Mouse (Mus musculus) hindbrain, embryonic 15.5 days (tissue): Measurements from ENCODE around the gene Egr2. TPM values are rescaled to one million over a fixed set of nuclear protein-coding genes. Genes with fewer than 3 reads are reported as not detected.

ENCODE experiments used
- ATAC-seq: fragments of 200-750 bp; cut with Nextera tagmentation; 2 replicates; pipeline ENCODE4 v1.8.0; 2017; ENCODE audit warnings: low read depth, moderate number of reproducible peaks, moderate TSS enrichment; ENCODE audit not compliant: low FRiP score
- H3K27ac ChIP-seq: fragments of 300-500 bp; sonication (generic); replicated peaks from 2 replicates; pipeline ENCODE4 v1.5.1; 2015; ENCODE audit warnings: mild to moderate bottlenecking, inconsistent platforms
- H3K27me3 ChIP-seq: fragments of 300-500 bp; sonication (generic); 2 replicates; pipeline ENCODE4 v1.6.1; 2015; ENCODE audit warnings: control low read depth, inconsistent platforms
- H3K36me3 ChIP-seq: fragments of 300-500 bp; sonication (generic); 2 replicates; pipeline ENCODE4 v1.6.1; 2015; ENCODE audit warnings: control low read depth, inconsistent platforms
- H3K4me1 ChIP-seq: fragments of 300-500 bp; sonication (generic); replicated peaks from 2 replicates; pipeline ENCODE4 v1.6.1; 2015; ENCODE audit warnings: control low read depth, inconsistent platforms
- H3K4me2 ChIP-seq: fragments of 300-500 bp; sonication (generic); 2 replicates; pipeline ENCODE4 v1.6.1; 2015; ENCODE audit warnings: moderate library complexity, mild to moderate bottlenecking, inconsistent platforms
- H3K4me3 ChIP-seq: fragments of 300-500 bp; sonication (generic); 2 replicates; pipeline ENCODE4 v1.5.1; 2015; ENCODE audit warnings: mild to moderate bottlenecking, inconsistent platforms
- H3K9ac ChIP-seq: fragments of 300-500 bp; sonication (generic); 2 replicates; pipeline ENCODE4 v1.6.1; 2015; ENCODE audit warnings: inconsistent platforms
- H3K9me3 ChIP-seq: fragments of 300-500 bp; sonication (generic); 2 replicates; pipeline ENCODE4 v1.6.1; 2016; ENCODE audit warnings: control low read depth, inconsistent platforms
- WGBS: fragments of 180-500 bp; shearing (Covaris S2); methylation state at CpG from one replicate; pipeline ENCODE4 v1.1.7; 2015; 5-methylcytosine and 5-hydroxymethylcytosine counted together
- polyA plus RNA-seq: library from polyadenylated mRNA; unstranded; fragments of >200 nt; fragmentation: Nextera tagmentation; extraction: Ambion mirVana; gene quantifications from 2 replicates; pipeline ENCODE4 v1.2.1, GENCODE M21; 2015

Gene Egr2
- polyA plus RNA-seq, 1 experiment from 2014 or later: 1.6 TPM

GRCm38 (mm10) chr10:67512871-67513270, 22.4 kb upstream of the Egr2 start:
- 48% methylated on average over 7 of the region's 7 CpGs for WGBS
- Histone ChIP-seq H3K9me3 (no peaks in the 10 kb centered on the region), H3K4me1 (no peaks in the 10 kb centered on the region), H3K4me2 (no peak overlapping the region), H3K27me3 (no peaks in the 10 kb centered on the region), H3K9ac (no peak overlapping the region), H3K4me3 (no peak overlapping the region), H3K27ac (no peak overlapping the region), H3K36me3 (no peaks in the 10 kb centered on the region)
- ATAC-seq: no peak

GRCm38 (mm10) chr10:67518733-67519132, 16.5 kb upstream of the Egr2 start:
- no peak overlapping the region for H3K4me2 ChIP-seq
- no peaks in the 10 kb centered on the region for H3K36me3 ChIP-seq
- no peaks in the 10 kb centered on the region for H3K27me3 ChIP-seq
- no peak for ATAC-seq
- H3K4me1 ChIP-seq: no peaks in the 10 kb centered on the region
- H3K9me3 ChIP-seq: no peaks in the 10 kb centered on the region
- 96% methylated on average over 3 of the region's 3 CpGs for whole genome bisulfite sequencing
- no peak overlapping the region for H3K9ac ChIP-seq
- H3K4me3 ChIP-seq: no peak overlapping the region
- no peak overlapping the region for H3K27ac ChIP-seq

GRCm38 (mm10) chr10:67524130-67524529, 11.1 kb upstream of the Egr2 start:
- 89% methylated on average over 3 of the region's 3 CpGs for WGBS
- Histone ChIP-seq H3K9me3 (no peaks in the 10 kb centered on the region), H3K4me1 (no peaks in the 10 kb centered on the region), H3K4me3 (no peak overlapping the region), H3K27me3 (no peaks in the 10 kb centered on the region), H3K36me3 (no peaks in the 10 kb centered on the region), H3K9ac (no peak overlapping the region), H3K27ac (no peak overlapping the region), H3K4me2 (no peak overlapping the region)
- no peak for ATAC-seq

- Histone ChIP-seq H3K9me3 (no peaks in the 10 kb centered on the region), H3K27me3 (no peaks in the 10 kb centered on the region), H3K27ac (no peak overlapping the region), H3K4me2 (no peak overlapping the region), H3K4me1 (no peaks in the 10 kb centered on the region), H3K36me3 (no peaks in the 10 kb centered on the region), H3K4me3 (no peak overlapping the region), H3K9ac (no peak overlapping the region)
- no peak for ATAC-seq
- WGBS: 85% methylated on average over 7 of the region's 7 CpGs
Observed at GRCm38 (mm10) chr10:67524694-67525093, 10.6 kb upstream of the Egr2 start.

- Histone ChIP-seq H3K4me1 (no peaks in the 10 kb centered on the region), H3K4me2 (no peak overlapping the region), H3K27ac (no peak overlapping the region), H3K27me3 (0 out of 2 replicates have a peak, but pooled peaks cover 3% of the 10 kb centered on the region), H3K9ac (no peak overlapping the region), H3K9me3 (no peaks in the 10 kb centered on the region), H3K36me3 (no peaks in the 10 kb centered on the region), H3K4me3 (no peak overlapping the region)
- WGBS: 53% methylated on average over 9 of the region's 9 CpGs
- no peak for ATAC-seq
Observed at GRCm38 (mm10) chr10:67526435-67526834, 8.8 kb upstream of the Egr2 start.

GRCm38 (mm10) chr10:67529769-67530168, 5.5 kb upstream of the Egr2 start:
- Histone ChIP-seq H3K4me2 (no peak overlapping the region), H3K4me3 (no peak overlapping the region), H3K36me3 (no peaks in the 10 kb centered on the region), H3K9me3 (no peaks in the 10 kb centered on the region), H3K27me3 (peaks cover 26% of the 10 kb centered on the region), H3K4me1 (peaks cover under 1% of the 10 kb centered on the region; the same call in 1 of the 2 replicates), H3K27ac (no peak overlapping the region), H3K9ac (no peak overlapping the region)
- 74% methylated on average over 4 of the region's 4 CpGs for WGBS
- no peak for ATAC-seq

GRCm38 (mm10) chr10:67535972-67536371, 697 bp downstream of the Egr2 start:
- Histone ChIP-seq H3K36me3 (no peaks in the 10 kb centered on the region), H3K27ac (no peak overlapping the region), H3K4me3 (peak overlapping the region; percentile 64), H3K9ac (0 out of 2 replicates have a peak overlapping the region, but pooled peaks have one; percentile 15), H3K9me3 (no peaks in the 10 kb centered on the region), H3K4me2 (peak overlapping the region; percentile 97), H3K27me3 (peaks cover 81% of the 10 kb centered on the region), H3K4me1 (peaks cover 47% of the 10 kb centered on the region)
- peak; percentile 36 for ATAC-seq
- 0% methylated on average over 35 of the region's 35 CpGs for WGBS

GRCm38 (mm10) chr10:67536621-67537141, 1.4 kb downstream of the Egr2 start:
- peaks cover 47% of the 10 kb centered on the region for H3K4me1 ChIP-seq
- peak; percentile 44 for ATAC-seq
- WGBS: under 1% methylated on average over 17 of the region's 32 CpGs

GRCm38 (mm10) chr10:67537151-67537994, 2.1 kb downstream of the Egr2 start:
- peaks cover 95% of the 10 kb centered on the region for H3K27me3 ChIP-seq
- peaks cover 47% of the 10 kb centered on the region for H3K4me1 ChIP-seq
- WGBS: under 1% methylated on average over 51 of the region's 51 CpGs

More at GRCm38 (mm10) chr10:67536621-67537141, 1.4 kb downstream of the Egr2 start:
- H3K9me3 ChIP-seq: no peaks in the 10 kb centered on the region
- no peaks in the 10 kb centered on the region for H3K36me3 ChIP-seq
- peak overlapping the region; percentile 64 for H3K4me3 ChIP-seq
- peaks cover 88% of the 10 kb centered on the region for H3K27me3 ChIP-seq
- peak overlapping the region; percentile 97 for H3K4me2 ChIP-seq
- H3K27ac ChIP-seq: no peak overlapping the region
- 0 out of 2 replicates have a peak overlapping the region, but pooled peaks have one; percentile 15 for H3K9ac ChIP-seq

GRCm38 (mm10) chr10:67538106-67538505, 2.8 kb downstream of the Egr2 start:
- H3K36me3 ChIP-seq: no peaks in the 10 kb centered on the region
- ATAC-seq: no peak

More at GRCm38 (mm10) chr10:67537151-67537994, 2.1 kb downstream of the Egr2 start:
- Histone ChIP-seq H3K36me3 (no peaks in the 10 kb centered on the region), H3K4me3 (peak overlapping the region; percentile 64), H3K9ac (peak overlapping the region; percentile 40), H3K27ac (0 out of 2 replicates have a peak overlapping the region, but pooled peaks have one; percentile 55), H3K9me3 (no peaks in the 10 kb centered on the region), H3K4me2 (peak overlapping the region; percentile 97)
- peak; percentile 78 for ATAC-seq

GRCm38 (mm10) chr10:67538585-67539400, 3.5 kb downstream of the Egr2 start:
- Histone ChIP-seq H3K9ac (no peak overlapping the region), H3K4me1 (peaks cover 47% of the 10 kb centered on the region), H3K4me2 (peak overlapping the region; percentile 97), H3K36me3 (no peaks in the 10 kb centered on the region), H3K27ac (no peak overlapping the region), H3K9me3 (no peaks in the 10 kb centered on the region), H3K27me3 (peaks cover 90% of the 10 kb centered on the region), H3K4me3 (peak overlapping the region; percentile 64)
- under 1% methylated on average over 49 of the region's 50 CpGs for WGBS
- ATAC-seq: no peak

More at GRCm38 (mm10) chr10:67538106-67538505, 2.8 kb downstream of the Egr2 start:
- Histone ChIP-seq H3K9me3 (no peaks in the 10 kb centered on the region), H3K27me3 (peaks cover 96% of the 10 kb centered on the region), H3K4me1 (peaks cover 47% of the 10 kb centered on the region), H3K4me3 (peak overlapping the region; percentile 64), H3K27ac (no peak overlapping the region), H3K9ac (no peak overlapping the region), H3K4me2 (peak overlapping the region; percentile 97)
- 1% methylated on average over 19 of the region's 19 CpGs for WGBS

- Histone ChIP-seq H3K36me3 (no peaks in the 10 kb centered on the region), H3K9ac (no peak overlapping the region), H3K27me3 (peaks cover 84% of the 10 kb centered on the region), H3K4me1 (peaks cover 47% of the 10 kb centered on the region), H3K4me3 (no peak overlapping the region), H3K4me2 (peak overlapping the region; percentile 97), H3K27ac (no peak overlapping the region), H3K9me3 (no peaks in the 10 kb centered on the region)
- WGBS: 37% methylated on average over 6 of the region's 6 CpGs
- no peak for ATAC-seq
Observed at GRCm38 (mm10) chr10:67539401-67539730, 4.1 kb downstream of the Egr2 start.
